Mouse (Mus musculus): ENCODE measurements around the gene Tm4sf20.

Gene Tm4sf20

DNA sequence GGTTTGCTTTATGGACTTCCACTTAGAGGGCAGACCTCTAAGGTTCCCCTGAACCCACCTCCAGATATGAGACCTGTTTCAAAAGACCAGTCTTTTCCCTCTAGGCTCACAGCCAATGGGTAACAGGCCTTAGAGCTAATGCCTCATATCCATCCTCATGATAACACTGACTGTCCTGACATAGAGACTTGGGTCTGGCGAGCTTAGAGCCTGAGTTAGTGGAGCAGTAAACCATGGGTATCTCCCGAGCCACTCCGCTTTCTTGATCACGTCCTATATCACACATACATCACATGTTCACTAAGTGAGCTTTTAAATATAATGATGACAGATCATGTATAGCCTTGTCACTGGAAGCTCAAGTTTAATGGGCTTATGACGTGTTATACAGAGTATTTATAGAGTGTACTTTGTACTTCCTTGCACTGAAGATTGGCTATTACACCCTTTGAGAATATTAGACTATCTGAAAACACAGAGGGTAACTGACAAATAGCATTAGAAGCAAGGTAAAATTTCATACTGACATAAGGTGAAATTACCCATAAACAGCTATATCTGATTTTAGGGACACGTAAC is 11.2 kb upstream of the Tm4sf20 start:
- no peak for DNase-seq (ENCODE audit: extremely low spot score)

- no peak for DNase-seq (ENCODE audit: extremely low spot score)
These were observed 7.0 kb upstream of the Tm4sf20 start for GRCm38 (mm10) chr1:82775293-82775692.

DNA sequence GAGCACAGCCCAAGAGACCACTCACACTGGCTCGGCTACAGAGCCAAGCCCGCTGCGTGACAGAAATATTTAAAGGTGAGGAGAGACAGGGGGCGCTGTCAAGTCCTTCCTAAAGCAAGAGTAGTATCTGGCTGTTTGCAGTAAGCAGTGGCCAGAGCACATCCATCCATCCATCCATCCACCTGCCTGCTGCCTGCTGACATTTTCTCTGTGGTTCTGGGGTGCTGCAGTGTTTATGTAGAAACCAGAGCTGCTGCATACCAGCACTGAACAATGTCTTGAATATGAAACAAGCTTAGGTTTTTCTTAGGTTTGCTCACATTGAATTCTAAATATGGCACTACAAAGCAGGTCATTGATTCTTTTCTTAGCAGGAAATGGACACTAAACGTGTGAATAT is 4.9 kb upstream of the Tm4sf20 start:
- DNase-seq (ENCODE audit: extremely low spot score) = no peak

- DNase-seq (ENCODE audit: extremely low spot score) = no peak
These were observed 4.2 kb upstream of the Tm4sf20 start for GRCm38 (mm10) chr1:82772428-82772827.

GRCm38 (mm10) chr1:82771022-82771586 is 2.8 kb upstream of the Tm4sf20 start, which contains the start of gene Gm47791:
Gene Gm47791, minus strand, starts transcription at chr1:82771243.
- no peak for DNase-seq (ENCODE audit: extremely low spot score)

- no peak for DNase-seq (ENCODE audit: extremely low spot score)
These were observed 1.6 kb downstream of the Tm4sf20 start for GRCm38 (mm10) chr1:82766641-82767040.

DNA sequence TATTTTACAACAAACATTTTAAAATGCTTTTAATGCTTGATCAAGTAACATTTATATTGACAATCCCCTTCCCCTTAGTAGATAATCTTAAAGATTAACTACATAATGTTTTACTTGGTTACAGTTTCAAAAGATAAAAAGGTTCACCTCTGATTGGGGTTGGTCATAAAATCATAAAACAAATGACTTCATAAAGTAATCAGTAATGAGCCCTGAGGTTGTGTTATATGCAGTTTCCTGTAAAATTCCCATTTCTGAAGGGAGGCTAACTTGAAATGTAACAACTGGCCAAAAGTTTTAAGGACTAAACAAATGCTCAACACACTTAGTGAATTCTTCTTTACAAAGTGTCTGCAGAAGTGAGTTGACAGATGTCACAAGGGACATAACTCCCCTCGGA is 2.0 kb downstream of the Tm4sf20 start:
- no peak for DNase-seq (ENCODE audit: extremely low spot score)

DNA sequence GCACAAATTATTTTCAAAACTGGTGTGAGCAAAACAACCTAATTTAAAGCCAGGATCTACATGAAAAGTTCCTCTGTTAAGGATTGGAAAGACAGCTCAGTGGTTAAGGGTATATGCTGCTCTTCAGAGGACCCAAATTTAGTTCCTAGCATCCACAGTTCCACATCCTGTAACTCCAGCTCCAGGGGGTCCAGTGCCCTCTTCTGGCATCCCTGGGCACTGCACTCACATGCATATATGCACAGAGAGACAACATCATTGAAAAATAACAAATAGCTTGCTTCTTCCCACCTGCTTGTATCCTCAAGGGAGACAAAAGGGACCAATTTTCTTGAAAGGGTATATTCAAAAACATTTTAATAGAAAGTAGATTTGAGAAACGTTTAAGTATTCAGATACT is 6.0 kb downstream of the Tm4sf20 start:
- no peak for DNase-seq (ENCODE audit: extremely low spot score)

DNA sequence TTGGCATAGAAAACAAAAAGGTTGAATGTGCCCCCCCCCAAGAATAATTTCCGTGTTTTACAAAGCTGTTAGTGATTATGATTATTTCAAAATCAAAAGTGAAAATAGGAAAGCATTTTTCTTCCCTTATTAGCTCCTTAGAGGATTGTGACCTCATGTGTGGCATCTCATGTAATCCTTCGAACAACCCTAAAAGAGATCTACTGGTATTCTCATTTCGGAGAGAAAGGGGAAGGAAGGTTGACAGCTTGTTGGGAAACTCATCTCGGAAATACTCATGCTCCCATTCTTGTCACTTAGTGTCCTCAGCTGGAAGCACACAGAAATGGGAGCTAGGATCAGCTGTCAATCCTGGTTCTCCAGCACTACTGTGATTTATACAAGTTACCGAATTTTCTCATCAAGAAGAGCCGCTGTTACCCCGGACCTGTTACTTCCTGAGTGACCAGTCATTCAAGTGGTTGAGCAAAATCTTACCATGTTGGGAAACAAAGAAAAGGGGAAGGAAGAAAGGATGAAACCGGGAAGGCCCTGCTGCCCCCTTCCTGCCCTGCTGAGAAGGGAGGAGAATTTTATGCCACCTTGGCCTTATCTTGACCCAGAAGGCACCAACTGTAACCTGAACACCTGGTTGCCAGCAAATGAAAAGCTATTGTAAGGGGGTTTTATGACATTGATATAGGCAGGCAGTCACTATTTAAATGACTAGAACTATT is 6.6 kb downstream of the Tm4sf20 start:
- no peak for DNase-seq (ENCODE audit: extremely low spot score)

GRCm38 (mm10) chr1:82759520-82759919 is 8.7 kb downstream of the Tm4sf20 start:
- DNase-seq (ENCODE audit: extremely low spot score) = no peak

DNA sequence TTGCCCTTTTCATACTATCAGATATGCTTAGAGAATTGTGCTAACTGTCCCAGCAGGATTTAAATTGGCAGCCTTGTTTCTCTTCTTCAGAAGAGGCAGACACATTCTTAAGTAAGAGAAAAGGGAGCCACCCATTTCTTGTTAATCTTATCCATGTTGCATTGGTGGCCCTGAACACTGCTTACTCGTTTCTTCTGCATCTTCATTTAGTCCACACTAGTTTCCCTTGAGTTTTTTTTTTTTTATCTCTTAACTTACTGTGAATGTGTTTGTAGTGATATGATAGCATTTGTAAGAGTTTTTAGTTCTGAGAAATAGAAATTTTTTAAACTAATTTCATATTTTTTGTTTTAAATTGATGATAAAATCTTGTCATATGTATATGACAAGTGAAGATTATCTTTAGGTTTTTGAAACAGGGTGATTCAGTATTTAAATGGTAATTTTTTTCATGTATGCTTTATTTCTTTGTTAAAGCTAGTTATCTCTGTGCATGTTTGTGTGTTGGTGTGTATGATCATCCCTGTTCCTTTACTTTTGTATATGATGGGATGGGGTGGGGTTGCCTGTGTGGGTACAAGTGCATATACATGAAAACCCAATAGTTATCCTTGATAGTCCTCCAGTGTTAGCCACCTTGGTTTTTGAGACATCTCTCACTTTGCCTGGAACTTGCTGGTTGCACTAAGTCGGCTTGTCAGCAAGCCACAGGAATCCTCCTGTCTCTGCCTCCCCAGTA is 20.4 kb downstream of the Tm4sf20 start:
- no peak for DNase-seq (ENCODE audit: extremely low spot score)

DNA sequence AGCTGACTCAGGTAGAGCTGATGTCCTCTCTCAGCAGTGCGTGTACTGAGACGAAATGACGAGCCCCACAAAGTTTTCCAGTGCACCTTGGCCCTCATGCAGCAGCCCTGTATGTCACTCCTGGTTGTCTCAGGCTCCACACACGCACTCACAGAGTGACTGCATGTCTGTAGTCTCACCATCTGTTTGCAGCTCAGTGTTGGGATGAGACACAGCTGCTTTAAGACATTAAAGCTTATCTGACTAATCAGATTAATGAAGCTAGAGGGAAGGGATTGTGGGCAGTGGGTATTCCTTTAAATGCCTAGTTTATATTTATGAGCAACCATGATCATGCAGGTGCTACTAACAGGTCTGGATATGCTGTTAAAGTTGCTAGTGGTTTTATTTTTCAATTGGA is 21.9 kb downstream of the Tm4sf20 start:
- DNase-seq (ENCODE audit: extremely low spot score) = no peak

DNA sequence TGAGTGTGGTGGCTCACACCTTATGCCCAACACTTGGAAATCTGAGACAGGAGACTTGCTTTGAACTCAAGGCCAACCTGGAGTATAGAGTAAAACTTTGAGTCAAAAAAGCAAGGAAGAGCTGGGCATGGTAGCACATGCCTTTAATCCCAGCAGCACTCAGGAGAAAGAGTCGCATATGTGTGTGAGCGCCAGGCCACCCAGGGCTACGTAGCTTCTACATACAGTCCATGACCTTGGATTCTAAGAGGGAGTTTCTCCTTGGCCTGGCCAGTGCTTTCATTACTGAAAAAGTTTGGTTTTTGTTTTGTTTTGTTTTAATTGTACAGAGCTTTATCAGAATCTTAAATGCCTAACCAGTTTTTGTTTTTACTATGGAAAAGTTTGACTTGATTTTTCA is 24.3 kb downstream of the Tm4sf20 start:
- DNase-seq (ENCODE audit: extremely low spot score) = no peak

- DNase-seq (ENCODE audit: extremely low spot score) = no peak
These were observed 26.7 kb downstream of the Tm4sf20 start for GRCm38 (mm10) chr1:82741539-82741938.

GRCm38 (mm10) chr1:82738066-82738465 is 30.2 kb downstream of the Tm4sf20 start:
- DNase-seq (ENCODE audit: extremely low spot score) = no peak

GRCm38 (mm10) chr1:82733357-82733756 is 34.9 kb downstream of the Tm4sf20 start:
- no peak for DNase-seq (ENCODE audit: extremely low spot score)

GRCm38 (mm10) chr1:82726482-82726881 is 41.8 kb downstream of the Tm4sf20 start:
- no peak for DNase-seq (ENCODE audit: extremely low spot score)

- DNase-seq (ENCODE audit: extremely low spot score) = no peak
These were observed 42.4 kb downstream of the Tm4sf20 start for GRCm38 (mm10) chr1:82725875-82726185.

DNA sequence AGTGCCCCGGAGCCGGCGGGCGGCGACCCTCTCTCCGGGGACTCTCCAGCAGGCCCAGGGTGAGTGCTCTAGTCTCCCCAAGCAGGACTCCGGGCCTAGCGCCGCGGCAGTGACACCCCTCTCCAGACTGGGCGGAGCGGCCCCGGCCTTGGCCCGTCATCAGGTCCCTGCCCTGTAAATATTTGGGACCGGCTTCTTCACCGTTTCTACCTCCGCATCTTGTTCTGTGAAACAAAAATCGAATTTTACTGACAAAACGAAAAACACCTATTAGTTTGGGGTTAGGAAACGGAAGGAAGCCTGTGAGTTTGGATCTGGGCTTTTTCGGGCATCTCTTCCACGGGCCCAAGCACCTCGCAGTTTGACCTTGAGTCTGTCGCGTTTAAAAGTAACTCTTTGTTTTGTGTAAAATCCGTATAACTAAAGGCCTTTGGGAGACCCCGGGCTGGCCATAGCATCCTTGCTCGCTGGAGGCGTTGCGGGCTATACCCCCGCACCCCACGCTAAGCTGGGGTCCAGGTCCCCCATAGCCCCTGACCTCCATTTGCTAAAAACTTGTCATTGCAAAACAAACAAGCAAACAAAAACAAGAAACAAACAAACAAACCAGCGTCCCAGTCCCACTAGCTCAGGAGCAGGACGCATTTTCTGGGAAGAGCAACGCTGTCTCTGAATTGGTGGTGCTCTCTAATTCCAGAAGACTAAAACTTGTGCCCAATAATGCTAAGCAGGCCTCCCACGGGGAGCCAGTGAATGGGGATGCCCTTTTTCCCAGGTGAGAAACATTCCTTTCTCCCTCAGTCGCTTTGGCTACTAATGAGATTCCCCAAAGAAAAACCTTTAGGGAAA is 43.0 kb downstream of the Tm4sf20 start:
- no peak for DNase-seq (ENCODE audit: extremely low spot score)

- DNase-seq (ENCODE audit: extremely low spot score) = peak; percentile 92
These were observed 43.8 kb downstream of the Tm4sf20 start, which contains the start of gene Mff for GRCm38 (mm10) chr1:82724339-82725025. Gene Mff, plus strand, starts transcription at chr1:82724890.

DNA sequence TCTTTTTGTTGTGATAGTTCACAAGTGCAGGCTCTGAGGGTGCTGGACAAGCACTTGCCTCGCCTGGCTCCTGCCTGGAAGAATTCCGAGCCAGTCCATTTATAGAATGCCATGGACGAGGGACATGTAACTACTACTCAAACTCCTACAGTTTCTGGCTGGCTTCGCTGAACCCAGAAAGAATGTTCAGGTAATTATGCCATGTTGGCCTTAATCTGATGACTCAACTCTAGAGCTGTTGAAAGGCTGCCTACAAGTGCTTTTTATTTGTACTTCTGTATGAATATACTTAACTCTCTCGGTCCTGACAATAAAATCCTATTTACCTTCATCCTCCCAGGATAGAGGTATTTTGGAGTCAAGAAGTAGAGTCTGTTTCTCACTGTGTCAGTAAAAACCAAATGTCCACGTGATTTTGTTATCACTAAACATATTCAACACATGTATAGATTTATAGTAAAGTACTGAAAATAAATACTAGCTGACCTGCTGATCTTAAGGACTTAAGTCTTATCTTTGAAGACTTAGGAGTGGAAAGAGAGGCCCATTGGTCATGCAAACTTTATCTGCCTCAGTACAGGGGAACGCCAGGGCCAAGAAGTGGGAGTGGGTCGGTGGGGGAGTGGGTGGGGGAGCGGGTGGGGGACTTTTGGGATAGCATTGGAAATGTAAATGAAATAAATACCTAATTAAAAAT is 50.3 kb downstream of the Tm4sf20 start:
- DNase-seq (ENCODE audit: extremely low spot score) = no peak

All from embryo, embryonic 9.5 days (tissue).